Comparison of ENCODE assay signal across 25 mouse cellular contexts in genomic region chr1:40913591-40913990, GRCm38 (mm10).
DNase-seq lines count a peak whose midpoint lies in the region; ATAC-seq and TF ChIP-seq lines count a peak whose summit lies in the region.
"Had no signal": no experiment of that assay in that cellular context is flagged by ENCODE, and none has a peak within 500 bp of the region (broad histone marks: within the 10 kb centered on the region; RNA-seq: fewer than 3 reads in every experiment).

No protein-coding gene starts in this region.

- no peak overlapping the region for H3K4me2 ChIP-seq in forebrain, embryonic 14.5 days (ENCODE audit: low read length)
- no peak overlapping the region for H3K4me2 ChIP-seq in hindbrain, postnatal 0 days (ENCODE audit: low read depth, low read length)
- no peak overlapping the region for H3K4me2 ChIP-seq in hindbrain, embryonic 13.5 days
- H3K4me2 ChIP-seq in midbrain, postnatal 0 days (ENCODE audit: low read depth, low read length, poor library complexity, severe bottlenecking): no peak overlapping the region
- no peak overlapping the region for H3K4me2 ChIP-seq in midbrain, embryonic 13.5 days (replicated peaks)
- no peak overlapping the region for H3K4me2 ChIP-seq in intestine, embryonic 16.5 days (ENCODE audit: low read depth, low read length)
- H3K4me2 ChIP-seq: embryonic facial prominence, embryonic 12.5 days; limb, embryonic 13.5 days; liver, embryonic 11.5 days; neural tube, embryonic 15.5 days; stomach, embryonic 15.5 days had no signal

- no peaks in the 10 kb centered on the region for H3K9me3 ChIP-seq in forebrain, embryonic 14.5 days (replicated peaks; ENCODE audit: control insufficient read depth, low read length)
- no peaks in the 10 kb centered on the region for H3K9me3 ChIP-seq in forebrain, embryonic 10.5 days
- no peaks in the 10 kb centered on the region for H3K9me3 ChIP-seq in hindbrain, postnatal 0 days (ENCODE audit: low read length)
- no peaks in the 10 kb centered on the region for H3K9me3 ChIP-seq in hindbrain, embryonic 13.5 days
- H3K9me3 ChIP-seq in midbrain, postnatal 0 days (ENCODE audit: low read length): no peaks in the 10 kb centered on the region
- no peaks in the 10 kb centered on the region for H3K9me3 ChIP-seq in midbrain, embryonic 13.5 days
- H3K9me3 ChIP-seq in intestine, embryonic 16.5 days (ENCODE audit: control insufficient read depth, low read length): no peaks in the 10 kb centered on the region
- H3K9me3 ChIP-seq: embryonic facial prominence, embryonic 12.5 days; G1E; limb, embryonic 13.5 days; neural tube, embryonic 15.5 days; stomach, embryonic 15.5 days had no signal

- H3K9ac ChIP-seq in forebrain, embryonic 14.5 days (ENCODE audit: low read length): no peak overlapping the region
- H3K9ac ChIP-seq in hindbrain, postnatal 0 days (replicated peaks; ENCODE audit: low read length): no peak overlapping the region
- no peak overlapping the region for H3K9ac ChIP-seq in hindbrain, embryonic 13.5 days
- H3K9ac ChIP-seq in midbrain, postnatal 0 days (replicated peaks; ENCODE audit: low read length, poor library complexity, severe bottlenecking): no peak overlapping the region
- H3K9ac ChIP-seq in midbrain, embryonic 13.5 days (replicated peaks): no peak overlapping the region
- no peak overlapping the region for H3K9ac ChIP-seq in intestine, embryonic 16.5 days (ENCODE audit: low read depth, low read length)
- H3K9ac ChIP-seq: embryonic facial prominence, embryonic 12.5 days; limb, embryonic 13.5 days; neural tube, embryonic 15.5 days; stomach, embryonic 15.5 days had no signal

- H3K27me3 ChIP-seq in forebrain, embryonic 14.5 days (replicated peaks; ENCODE audit: control insufficient read depth, insufficient read depth, low read length): no peaks in the 10 kb centered on the region
- H3K27me3 ChIP-seq in forebrain, embryonic 10.5 days (ENCODE audit: poor library complexity, severe bottlenecking): no peaks in the 10 kb centered on the region
- H3K27me3 ChIP-seq in hindbrain, postnatal 0 days (ENCODE audit: insufficient read depth, low read length): no peaks in the 10 kb centered on the region
- H3K27me3 ChIP-seq in hindbrain, embryonic 13.5 days: no peaks in the 10 kb centered on the region
- no peaks in the 10 kb centered on the region for H3K27me3 ChIP-seq in midbrain, postnatal 0 days (ENCODE audit: insufficient read depth, low read length)
- no peaks in the 10 kb centered on the region for H3K27me3 ChIP-seq in midbrain, embryonic 13.5 days
- no peaks in the 10 kb centered on the region for H3K27me3 ChIP-seq in intestine, embryonic 16.5 days (replicated peaks; ENCODE audit: control insufficient read depth, insufficient read depth, low read length)
- H3K27me3 ChIP-seq: embryonic facial prominence, embryonic 12.5 days; limb, embryonic 13.5 days; neural tube, embryonic 15.5 days; stomach, embryonic 15.5 days had no signal

- DNase-seq in forebrain, embryonic 14.5 days (ENCODE audit: low spot score): peak; percentile 61
- DNase-seq in forebrain, embryonic 10.5 days (ENCODE audit: extremely low spot score, low spot score): no peak
- peak; percentile 12 for DNase-seq in hindbrain, postnatal 0 days (ENCODE audit: low spot score)
- peak; percentile 12 for DNase-seq in midbrain, postnatal 0 days (ENCODE audit: low spot score)
- DNase-seq in right cerebral cortex, adult 18-20 months: no peak
- DNase-seq: adrenal gland, postnatal 25 days; cerebellum, adult 8-10 months; cerebellum, postnatal 36 days; embryo, embryonic 11 days; heart, postnatal 14 days; kidney, adult 11 months; kidney, postnatal 14 days; lung, postnatal 4 days; midbrain, embryonic 14.5 days; retina, postnatal 1 day; right cerebral cortex, postnatal 25 days had no signal

- H3K27ac ChIP-seq in forebrain, embryonic 14.5 days (ENCODE audit: low read depth, low read length): no peak overlapping the region
- H3K27ac ChIP-seq in forebrain, embryonic 10.5 days: no peak overlapping the region
- H3K27ac ChIP-seq in hindbrain, postnatal 0 days: no peak overlapping the region
- H3K27ac ChIP-seq in hindbrain, embryonic 13.5 days: no peak overlapping the region
- no peak overlapping the region for H3K27ac ChIP-seq in midbrain, postnatal 0 days (ENCODE audit: low read depth, low read length)
- H3K27ac ChIP-seq in midbrain, embryonic 13.5 days: no peak overlapping the region
- no peak overlapping the region for H3K27ac ChIP-seq in intestine, embryonic 16.5 days (ENCODE audit: low read length)
- H3K27ac ChIP-seq: embryonic facial prominence, embryonic 12.5 days; limb, embryonic 13.5 days; neural tube, embryonic 15.5 days; stomach, embryonic 15.5 days had no signal

- no peak for TF ChIP-seq CTCF in hindbrain, postnatal 0 days (IDR thresholded peaks at IDR 0.05; ENCODE audit: low read depth)
- no peak for TF ChIP-seq CTCF in midbrain, postnatal 0 days (IDR thresholded peaks at IDR 0.05)

- WGBS in forebrain, embryonic 14.5 days: 46% methylated on average over 3 of the region's 3 CpGs
- 80% methylated on average over 3 of the region's 3 CpGs for WGBS in forebrain, embryonic 10.5 days
- WGBS in hindbrain, postnatal 0 days: 32% methylated on average over 3 of the region's 3 CpGs
- 60% methylated on average over 3 of the region's 3 CpGs for WGBS in hindbrain, embryonic 13.5 days
- 60% methylated on average over 3 of the region's 3 CpGs for WGBS in midbrain, postnatal 0 days
- WGBS in midbrain, embryonic 13.5 days: 71% methylated on average over 3 of the region's 3 CpGs
- WGBS in intestine, embryonic 16.5 days: 67% methylated on average over 3 of the region's 3 CpGs

- ATAC-seq in forebrain, embryonic 14.5 days: no peak
- ATAC-seq in hindbrain, postnatal 0 days: no peak
- no peak for ATAC-seq in hindbrain, embryonic 13.5 days (ENCODE audit: low FRiP score)
- no peak for ATAC-seq in midbrain, postnatal 0 days (ENCODE audit: low FRiP score)
- no peak for ATAC-seq in midbrain, embryonic 13.5 days
- no peak for ATAC-seq in intestine, embryonic 16.5 days

- H3K4me3 ChIP-seq in forebrain, embryonic 14.5 days (ENCODE audit: low read depth, low read length): no peak overlapping the region
- H3K4me3 ChIP-seq in forebrain, embryonic 10.5 days: no peak overlapping the region
- no peak overlapping the region for H3K4me3 ChIP-seq in hindbrain, postnatal 0 days (ENCODE audit: low read length)
- no peak overlapping the region for H3K4me3 ChIP-seq in hindbrain, embryonic 13.5 days
- no peak overlapping the region for H3K4me3 ChIP-seq in midbrain, postnatal 0 days (ENCODE audit: low read depth, low read length)
- H3K4me3 ChIP-seq in midbrain, embryonic 13.5 days (replicated peaks): no peak overlapping the region
- no peak overlapping the region for H3K4me3 ChIP-seq in intestine, embryonic 16.5 days (ENCODE audit: low read length)
- H3K4me3 ChIP-seq: embryonic facial prominence, embryonic 12.5 days; limb, embryonic 13.5 days; neural tube, embryonic 15.5 days; stomach, embryonic 15.5 days had no signal

- no peaks in the 10 kb centered on the region for H3K36me3 ChIP-seq in forebrain, embryonic 14.5 days (ENCODE audit: control insufficient read depth, insufficient read depth, low read length)
- H3K36me3 ChIP-seq in forebrain, embryonic 10.5 days (replicated peaks): no peaks in the 10 kb centered on the region
- H3K36me3 ChIP-seq in hindbrain, postnatal 0 days (ENCODE audit: insufficient read depth, low read length): no peaks in the 10 kb centered on the region
- H3K36me3 ChIP-seq in hindbrain, embryonic 13.5 days: no peaks in the 10 kb centered on the region
- no peaks in the 10 kb centered on the region for H3K36me3 ChIP-seq in midbrain, postnatal 0 days (ENCODE audit: insufficient read depth, low read length)
- H3K36me3 ChIP-seq in midbrain, embryonic 13.5 days: no peaks in the 10 kb centered on the region
- no peaks in the 10 kb centered on the region for H3K36me3 ChIP-seq in intestine, embryonic 16.5 days (ENCODE audit: control insufficient read depth, insufficient read depth, low read length)
- H3K36me3 ChIP-seq: embryonic facial prominence, embryonic 12.5 days; G1E; limb, embryonic 13.5 days; neural tube, embryonic 15.5 days; stomach, embryonic 15.5 days had no signal

- no peaks in the 10 kb centered on the region for H3K4me1 ChIP-seq in forebrain, embryonic 14.5 days (ENCODE audit: control insufficient read depth, insufficient read depth, low read length)
- H3K4me1 ChIP-seq in forebrain, embryonic 10.5 days: no peaks in the 10 kb centered on the region
- no peaks in the 10 kb centered on the region for H3K4me1 ChIP-seq in hindbrain, postnatal 0 days (ENCODE audit: insufficient read depth, low read length)
- H3K4me1 ChIP-seq in hindbrain, embryonic 13.5 days (replicated peaks): no peaks in the 10 kb centered on the region
- no peaks in the 10 kb centered on the region for H3K4me1 ChIP-seq in midbrain, postnatal 0 days (ENCODE audit: insufficient read depth, low read length)
- H3K4me1 ChIP-seq in midbrain, embryonic 13.5 days (replicated peaks): no peaks in the 10 kb centered on the region
- no peaks in the 10 kb centered on the region for H3K4me1 ChIP-seq in intestine, embryonic 16.5 days (ENCODE audit: control insufficient read depth, insufficient read depth, low read length)
- H3K4me1 ChIP-seq: embryonic facial prominence, embryonic 12.5 days; limb, embryonic 13.5 days; neural tube, embryonic 15.5 days; stomach, embryonic 15.5 days had no signal

Comparison
In these comparisons a context has a peak if more than half of its experiments do, and no peak if none do; other contexts are left out.
1. DNase-seq: peak in forebrain, embryonic 14.5 days (single experiment), hindbrain, postnatal 0 days (single experiment) and midbrain, postnatal 0 days (single experiment); none in forebrain, embryonic 10.5 days (single experiment) and right cerebral cortex, adult 18-20 months (single experiment).